Mouse (Mus musculus) midbrain, postnatal 0 days (tissue): Measurements from ENCODE around the gene Stk38. TPM values are rescaled to one million over a fixed set of nuclear protein-coding genes. Genes with fewer than 3 reads are reported as not detected.

Source experiments
- ATAC-seq: fragments of 200-750 bp; cut with Nextera tagmentation; 2 replicates; pipeline ENCODE4 v1.8.0; 2017; ENCODE audit warnings: moderate number of reproducible peaks, mild to moderate bottlenecking, moderate TSS enrichment, moderate library complexity; ENCODE audit not compliant: low FRiP score
- DNase-seq: peaks from one replicate; pipeline ENCODE4 v3.0.0-alpha.2; 2015; ENCODE audit warnings: low spot score
- H3K27ac ChIP-seq: fragments of 300-500 bp; sonication (generic); 2 replicates; pipeline ENCODE4 v1.5.1; 2014; ENCODE audit warnings: low read depth, mild to moderate bottlenecking, low read length, mixed read lengths
- H3K27me3 ChIP-seq: fragments of 300-500 bp; sonication (generic); 2 replicates; pipeline ENCODE4 v1.6.1; 2014; ENCODE audit warnings: low read length, control low read depth, mixed read lengths; ENCODE audit not compliant: insufficient read depth
- H3K36me3 ChIP-seq: fragments of 300-500 bp; sonication (generic); 2 replicates; pipeline ENCODE4 v1.6.1; 2014; ENCODE audit warnings: low read length, control low read depth, mixed read lengths; ENCODE audit not compliant: insufficient read depth
- H3K4me1 ChIP-seq: fragments of 300-500 bp; sonication (generic); 2 replicates; pipeline ENCODE4 v1.6.1; 2014; ENCODE audit warnings: mild to moderate bottlenecking, control low read depth, antibody characterized with exemption, low read length, mixed read lengths; ENCODE audit not compliant: insufficient read depth
- H3K4me2 ChIP-seq: fragments of 300-500 bp; sonication (generic); 2 replicates; pipeline ENCODE4 v1.6.1; 2014; ENCODE audit warnings: low read depth, mild to moderate bottlenecking, low read length, mixed read lengths; ENCODE audit not compliant: poor library complexity, severe bottlenecking
- H3K4me3 ChIP-seq: fragments of 300-500 bp; sonication (generic); 2 replicates; pipeline ENCODE4 v1.5.1; 2014; ENCODE audit warnings: low read depth, mild to moderate bottlenecking, low read length, moderate library complexity
- H3K9ac ChIP-seq: fragments of 300-500 bp; sonication (generic); replicated peaks from 2 replicates; pipeline ENCODE4 v1.6.1; 2014; ENCODE audit warnings: mild to moderate bottlenecking, low read length, moderate library complexity, mixed read lengths; ENCODE audit not compliant: poor library complexity, severe bottlenecking
- H3K9me3 ChIP-seq: fragments of 300-500 bp; sonication (generic); 2 replicates; pipeline ENCODE4 v1.6.1; 2016; ENCODE audit warnings: low read length, control low read depth
- CTCF ChIP-seq: IDR thresholded peaks from 2 replicates; pipeline ENCODE4 v1.5.1; 2016; ENCODE audit warnings: antibody characterized with exemption, mild to moderate bottlenecking
- WGBS: fragments of 180-500 bp; shearing (Covaris S2); extraction: QIAGEN DNeasy Blood & Tissue Kit; methylation state at CpG from one replicate; pipeline ENCODE4 v1.1.7; 2014; 5-methylcytosine and 5-hydroxymethylcytosine counted together
- polyA plus RNA-seq: library from polyadenylated mRNA; unstranded; fragments of >200 nt; fragmentation: Nextera tagmentation; extraction: Ambion mirVana; gene quantifications from 2 replicates; pipeline ENCODE4 v1.2.1, GENCODE M21; 2015
- total RNA-seq: library from RNA; depleted of rRNA; stranded (reverse); fragments of >200 nt; gene quantifications from 2 replicates; pipeline ENCODE4 v1.2.3, GENCODE M21; 2014; rRNA removed

Stk38 gene
- 44.2 and 58.1 TPM in 2 replicates for total RNA-seq
- polyA plus RNA-seq: 42.1 and 47.9 TPM in 2 replicates

DNA sequence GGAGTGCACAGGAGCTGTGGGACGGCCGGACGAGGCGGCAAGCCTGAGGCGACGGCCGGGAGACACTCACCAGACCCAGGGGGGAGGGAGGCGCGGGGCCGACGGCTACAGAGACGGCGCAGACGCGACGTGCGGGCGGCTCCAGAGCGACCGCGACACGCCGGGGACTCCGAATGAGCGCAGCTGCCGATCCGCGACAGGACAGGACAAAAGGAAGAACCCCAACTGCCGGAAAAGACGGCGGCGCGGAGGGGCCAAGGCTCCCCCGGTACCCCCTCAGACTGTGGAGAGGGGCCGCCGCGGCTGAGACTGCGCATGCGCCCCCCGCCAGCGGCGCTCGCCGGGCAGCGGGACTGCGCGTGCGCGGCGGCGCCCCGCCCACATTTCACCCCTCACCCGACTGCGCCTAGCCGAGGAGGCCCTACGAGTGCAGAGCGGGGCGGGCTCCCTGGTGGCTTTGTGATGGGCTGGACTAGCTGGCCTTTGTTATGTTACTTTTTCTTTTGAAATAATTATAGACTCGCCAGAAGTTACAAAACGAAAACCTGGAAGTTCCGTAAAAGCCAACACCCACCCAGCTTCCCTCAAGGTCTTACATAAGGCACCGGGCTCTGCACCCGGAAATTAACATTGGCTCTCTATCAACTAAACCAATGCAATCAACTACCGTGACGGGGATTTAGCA is at the start of gene Stk38:
Gene Stk38 (minus strand): TSS at position 355 of the 685 bp plus-strand sequence.
- Histone ChIP-seq H3K36me3 (no peaks in the 10 kb centered on the region), H3K27me3 (no peaks in the 10 kb centered on the region), H3K9me3 (no peaks in the 10 kb centered on the region), H3K4me1 (peaks cover 10% of the 10 kb centered on the region; the same call in 1 of the 2 replicates), H3K4me3 (peak within 1 kb of the TSS; percentile 80), H3K27ac (peak within 1 kb of the TSS; percentile 84), H3K9ac (peak within 1 kb of the TSS; percentile 91), H3K4me2 (peak within 1 kb of the TSS; percentile 68)
- peak; percentile 84 for DNase-seq
- TF ChIP-seq CTCF: no peak
- peak; percentile 92 for ATAC-seq
- WGBS: under 1% methylated on average over 62 of the region's 65 CpGs

DNA sequence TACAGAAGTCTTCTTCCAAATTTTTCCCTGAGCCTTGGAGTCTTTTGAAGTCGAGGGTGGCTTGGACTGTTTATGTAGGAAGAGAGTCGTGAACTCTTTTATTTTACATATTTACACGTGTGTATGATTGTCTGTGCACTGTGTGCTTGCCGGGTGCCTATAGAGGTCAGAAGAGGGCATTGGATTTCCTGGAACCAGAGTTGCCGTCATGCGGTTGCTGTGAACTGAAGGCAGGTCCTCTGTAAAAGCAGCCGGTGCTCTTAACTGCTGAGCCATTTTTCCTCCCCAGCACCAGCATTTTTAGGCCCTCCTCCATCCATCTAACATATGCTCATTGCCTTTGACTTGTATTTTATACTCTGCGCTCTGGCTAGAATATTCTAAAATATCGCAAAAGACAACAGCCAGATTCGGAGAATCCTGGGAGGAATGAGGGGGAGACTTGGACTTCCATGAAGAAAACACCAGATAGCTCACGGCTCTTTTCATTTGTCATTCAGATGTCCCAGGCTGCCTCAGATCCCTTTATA is 49.6 kb upstream of the Stk38 start:
- H3K4me1 ChIP-seq: no peaks in the 10 kb centered on the region
- H3K27me3 ChIP-seq: no peaks in the 10 kb centered on the region
- no peak for TF ChIP-seq CTCF
- 0 out of 2 replicates have a peak, but pooled peaks cover 2% of the 10 kb centered on the region for H3K36me3 ChIP-seq
- H3K9ac ChIP-seq: no peak overlapping the region
- no peak overlapping the region for H3K4me3 ChIP-seq
- no peaks in the 10 kb centered on the region for H3K9me3 ChIP-seq
- WGBS: 82% methylated on average over 11 of the region's 11 CpGs
- H3K27ac ChIP-seq: no peak overlapping the region
- DNase-seq (no peak), ATAC-seq (no peak)
- H3K4me2 ChIP-seq: no peak overlapping the region

DNA sequence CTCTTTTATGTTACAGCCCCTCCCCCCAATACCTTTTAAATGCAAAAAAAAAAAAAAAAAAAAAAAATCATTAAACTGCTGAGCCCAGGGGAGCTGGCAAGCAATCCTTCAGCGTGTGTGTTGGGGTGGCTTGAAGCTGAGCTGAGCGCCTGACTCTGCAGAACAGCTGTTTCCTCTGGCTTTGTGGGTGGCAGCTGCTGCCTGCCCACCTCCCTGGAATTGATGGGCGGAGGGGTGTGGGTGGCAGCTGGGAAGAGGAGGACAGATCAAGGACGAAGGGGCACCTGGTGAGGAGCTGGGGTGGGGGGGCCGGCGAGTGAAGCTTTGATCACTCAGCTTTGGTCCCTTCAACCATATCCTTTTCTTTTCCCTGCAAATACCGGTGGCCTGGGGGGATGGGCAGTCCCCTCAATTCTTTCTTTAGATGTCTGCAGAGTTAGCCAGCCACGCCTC is 48.9 kb upstream of the Stk38 start:
- ATAC-seq (0 out of 2 replicates have a peak, but pooled peaks have one; percentile 23), DNase-seq (peak; percentile 55)
- Histone ChIP-seq H3K36me3 (0 out of 2 replicates have a peak, but pooled peaks cover 2% of the 10 kb centered on the region), H3K27ac (no peak overlapping the region), H3K4me3 (no peak overlapping the region), H3K4me1 (no peaks in the 10 kb centered on the region), H3K27me3 (no peaks in the 10 kb centered on the region), H3K9ac (no peak overlapping the region), H3K4me2 (no peak overlapping the region), H3K9me3 (no peaks in the 10 kb centered on the region)
- no peak for TF ChIP-seq CTCF
- WGBS: 10% methylated on average over 8 of the region's 8 CpGs

DNA sequence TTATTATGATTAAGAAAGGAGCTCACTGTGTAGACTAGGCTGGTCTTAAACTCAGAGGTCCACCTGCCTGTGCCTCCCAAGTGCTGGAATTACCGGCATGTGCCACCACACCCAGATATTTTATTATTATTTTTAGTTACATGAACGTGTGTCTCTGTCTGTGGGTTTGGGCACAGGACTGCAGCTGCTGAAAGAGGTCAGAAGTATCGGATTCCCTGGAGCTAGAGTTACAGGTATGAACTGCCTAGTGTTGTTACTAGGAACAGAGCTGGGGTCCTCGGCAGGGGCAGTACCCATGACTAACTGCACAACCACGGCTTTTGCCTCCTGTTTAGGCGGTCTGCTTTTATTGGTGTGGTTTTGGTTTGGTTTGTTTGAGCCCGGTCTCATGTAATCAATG is 48.4 kb upstream of the Stk38 start:
- 43% methylated on average over 7 of the region's 7 CpGs for WGBS
- Histone ChIP-seq H3K27me3 (no peaks in the 10 kb centered on the region), H3K27ac (no peak overlapping the region), H3K4me2 (no peak overlapping the region), H3K36me3 (0 out of 2 replicates have a peak, but pooled peaks cover 2% of the 10 kb centered on the region), H3K4me3 (no peak overlapping the region), H3K4me1 (no peaks in the 10 kb centered on the region), H3K9me3 (no peaks in the 10 kb centered on the region), H3K9ac (no peak overlapping the region)
- ATAC-seq (no peak), DNase-seq (no peak)
- TF ChIP-seq CTCF: no peak

DNA sequence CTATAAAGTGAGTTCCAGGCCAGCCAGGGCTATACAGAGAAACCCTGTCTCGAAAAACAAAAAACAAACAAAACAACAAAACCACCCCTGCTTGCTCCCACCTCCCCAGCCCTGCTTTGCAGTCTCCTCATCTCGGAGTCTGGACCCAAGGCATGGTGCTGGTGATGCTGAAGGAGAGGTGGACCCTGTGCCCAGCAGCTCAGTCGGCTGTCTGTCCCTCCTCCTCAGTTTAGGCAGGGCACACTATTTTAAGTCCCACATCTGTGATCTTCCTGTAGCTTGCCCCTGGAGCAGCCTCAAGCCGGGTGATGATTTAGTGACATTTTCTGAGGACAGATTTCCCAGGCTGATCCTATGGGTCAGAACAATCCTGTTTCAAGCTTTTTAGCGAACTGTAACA is 47.8 kb upstream of the Stk38 start:
- H3K27me3 ChIP-seq: no peaks in the 10 kb centered on the region
- no peak overlapping the region for H3K4me3 ChIP-seq
- H3K27ac ChIP-seq: no peak overlapping the region
- no peak overlapping the region for H3K9ac ChIP-seq
- no peaks in the 10 kb centered on the region for H3K9me3 ChIP-seq
- H3K4me2 ChIP-seq: no peak overlapping the region
- no peak for DNase-seq
- 0 out of 2 replicates have a peak, but pooled peaks cover 2% of the 10 kb centered on the region for H3K36me3 ChIP-seq
- TF ChIP-seq CTCF: no peak
- no peak for ATAC-seq
- WGBS: 72% methylated on average over 5 of the region's 5 CpGs
- no peaks in the 10 kb centered on the region for H3K4me1 ChIP-seq

DNA sequence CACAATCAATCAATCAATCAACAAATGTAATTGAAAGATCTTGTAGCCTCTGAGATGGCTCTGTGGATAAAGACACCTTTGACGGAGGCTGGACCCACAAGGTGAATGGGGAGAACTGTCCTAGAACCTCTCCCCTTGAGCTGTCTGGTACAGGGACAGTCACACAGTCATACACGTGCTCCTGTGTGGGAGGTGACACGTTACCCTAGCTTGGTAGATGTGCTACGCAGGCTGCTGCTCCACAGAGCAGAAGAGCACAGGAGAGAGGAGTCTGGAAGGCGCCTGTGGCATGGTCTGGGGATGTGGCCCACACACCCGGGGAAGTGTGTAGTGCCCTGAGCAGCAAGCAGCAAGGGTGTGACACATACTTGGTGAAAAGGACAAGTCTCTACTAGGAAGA is 46.6 kb upstream of the Stk38 start:
- 80% methylated on average over 6 of the region's 6 CpGs for WGBS
- Histone ChIP-seq H3K4me3 (no peak overlapping the region), H3K9me3 (no peaks in the 10 kb centered on the region), H3K9ac (no peak overlapping the region), H3K4me2 (no peak overlapping the region), H3K27ac (no peak overlapping the region), H3K27me3 (no peaks in the 10 kb centered on the region), H3K36me3 (0 out of 2 replicates have a peak, but pooled peaks cover 2% of the 10 kb centered on the region), H3K4me1 (no peaks in the 10 kb centered on the region)
- no peak for DNase-seq
- no peak for TF ChIP-seq CTCF
- ATAC-seq: no peak
